Mouse (Mus musculus) Patski (cell line): ENCODE results near the gene Apol8. TPM values are rescaled to one million over a fixed set of nuclear protein-coding genes. Genes with fewer than 3 reads are reported as not detected.

Experiments
- ATAC-seq: fragments of 100-300 bp; one replicate; pipeline ENCODE4 v1.8.0; 2021
- CTCF ChIA-PET: fragments of 350-600 bp; sonication (Branson Sonifier 250); formaldehyde crosslinking; loops from one replicate; lab custom pipeline; 2022; ENCODE audit warnings: inconsistent platforms; lab: Charles Lee
- POLR2A ChIA-PET: fragments of 350-600 bp; sonication (Branson Sonifier 250); formaldehyde crosslinking; loops from one replicate; lab custom pipeline; 2022; ENCODE audit warnings: antibody characterized with exemption, inconsistent platforms; lab: Charles Lee
- DNase-seq: peaks from one replicate; pipeline ENCODE4 v3.0.0-alpha.2; 2011; ENCODE audit warnings: low read depth, low spot score
- H3K27me3 ChIP-seq: fragments of 371-371 bp; one replicate; pipeline ENCODE4 v1.5.1; 2021
- CTCF ChIP-seq: fragments of 100-300 bp; IDR thresholded peaks from one replicate; pipeline ENCODE4 v1.5.1; 2021
- in situ Hi-C: fragments of 300-500 bp; cut with MboI; formaldehyde crosslinking; loops from 3 replicates; pipeline ENCODE4 v1.11.1; 2018; ENCODE audit warnings: low pct_unique_long_range_greater_than_20kb, mixed read lengths
- polyA plus RNA-seq: library from polyadenylated mRNA; unstranded; gene quantifications from one replicate; pipeline ENCODE4 v1.2.3, GENCODE M21; 2021

The Apol8 gene
- polyA plus RNA-seq, 1 experiment from 2014 or later, result 0.37 TPM

DNA sequence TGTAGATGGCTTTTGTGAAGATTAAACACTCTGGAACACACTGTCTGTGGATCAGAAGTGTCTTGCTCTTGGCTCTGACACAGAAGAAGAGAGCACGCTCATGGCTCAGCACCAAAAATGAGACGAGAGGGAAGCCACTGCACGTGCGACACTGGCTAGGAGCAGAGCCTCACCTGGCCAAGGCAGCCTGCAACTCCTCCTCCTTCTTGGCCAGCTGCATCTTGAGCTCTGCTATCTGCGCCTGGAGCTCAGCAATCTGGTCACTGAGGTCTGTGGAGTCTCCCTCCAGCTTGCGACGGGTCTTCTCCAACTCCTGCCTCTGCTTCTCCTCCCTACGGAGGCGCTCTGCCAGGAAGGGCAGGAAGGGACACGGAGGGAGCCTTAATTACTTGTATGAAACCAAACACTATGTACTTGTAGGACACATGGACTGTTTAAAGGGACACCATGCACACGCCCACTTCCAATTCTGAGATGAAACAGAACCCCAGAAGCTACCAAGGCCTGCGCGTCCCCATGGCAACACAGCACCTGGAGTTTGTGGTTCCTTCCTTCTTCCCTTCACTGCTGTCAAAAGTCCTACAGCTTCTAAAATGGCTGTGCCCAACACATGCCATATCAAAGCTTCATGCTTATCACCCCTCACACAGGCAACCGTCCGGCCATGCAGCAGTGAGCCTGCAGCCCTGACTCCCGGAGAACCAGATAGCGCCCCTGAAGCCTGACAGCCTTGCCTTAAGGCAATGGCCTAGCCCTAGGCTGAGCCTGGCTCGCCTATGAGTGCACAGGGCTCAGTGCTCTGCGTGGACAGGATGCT, 16.5 kb upstream of the Apol8 start:
- TF ChIP-seq CTCF, result no peak
- in situ Hi-C loops, result no loop called here
- ChIA-PET POLR2A (interaction anchor here (1.0 to 1.6 kb wide), 2 partner anchors 11 to 66 kb away, joined by 3 to 5 read pairs; no protein-coding TSS in a partner anchor), CTCF (interaction anchor here (0.9 to 1.5 kb wide), 3 partner anchors 8 to 144 kb away, joined by 3 to 6 read pairs (median 4); no protein-coding TSS in a partner anchor)
- no peaks in the 10 kb centered on the region for H3K27me3 ChIP-seq
- ATAC-seq, result no peak
- no peak for DNase-seq

- in situ Hi-C loops, result no loop called here
- DNase-seq, result no peak
- H3K27me3 ChIP-seq, result no peaks in the 10 kb centered on the region
- ATAC-seq, result no peak
- ChIA-PET CTCF (interaction anchor here (1.4 to 1.5 kb wide), 2 partner anchors 8 to 11 kb away, joined by 4 read pairs; no protein-coding TSS in a partner anchor), POLR2A (no interaction called here)
- TF ChIP-seq CTCF, result no peak
Measured at GRCm38 (mm10) chr15:77770942-77771341, 14.1 kb upstream of the Apol8 start.

GRCm38 (mm10) chr15:77770341-77770740, 13.5 kb upstream of the Apol8 start:
- TF ChIP-seq CTCF, result no peak
- ChIA-PET POLR2A (no interaction called here), CTCF (interaction anchor here (1.4 to 1.8 kb wide), 4 partner anchors 8 to 147 kb away, joined by 4 to 6 read pairs (median 4); no protein-coding TSS in a partner anchor)
- ATAC-seq, result no peak
- no peak for DNase-seq
- in situ Hi-C loops, result no loop called here
- no peaks in the 10 kb centered on the region for H3K27me3 ChIP-seq

DNA sequence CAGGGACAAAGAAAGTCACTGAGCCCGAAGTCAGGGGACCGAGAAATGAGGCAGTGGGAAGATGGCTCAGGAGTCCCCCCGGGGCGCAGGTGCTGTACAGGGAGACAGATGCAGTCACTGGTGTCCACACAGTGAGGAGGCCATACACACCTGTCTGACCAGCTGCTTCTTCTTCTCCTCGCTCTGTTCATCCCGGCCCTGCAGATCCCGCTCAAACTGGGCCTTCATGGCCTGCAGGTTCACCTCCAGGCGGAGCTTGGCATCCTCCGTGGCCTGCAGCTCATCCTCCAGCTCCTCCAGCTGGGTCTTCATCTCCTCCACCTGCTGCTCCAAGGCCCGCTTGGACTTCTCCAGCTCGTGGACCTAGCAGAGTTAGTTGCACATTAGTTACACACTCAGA, 10.2 kb upstream of the Apol8 start:
- ATAC-seq, result no peak
- no peaks in the 10 kb centered on the region for H3K27me3 ChIP-seq
- ChIA-PET POLR2A (interaction anchor here (1.1 to 1.2 kb wide), 2 partner anchors 9 to 21 kb away, joined by 4 to 6 read pairs; no protein-coding TSS in a partner anchor), CTCF (interaction anchor here (0.7 to 8.2 kb wide), 5 partner anchors 10 to 151 kb away, joined by 3 to 49 read pairs (median 3); partner anchors contain the start of gene Apol8)
- in situ Hi-C loops, result no loop called here
- no peak for TF ChIP-seq CTCF
- no peak for DNase-seq

- TF ChIP-seq CTCF, result no peak
- ATAC-seq, result no peak
- no peaks in the 10 kb centered on the region for H3K27me3 ChIP-seq
- POLR2A ChIA-PET, result interaction anchor here (0.9 kb wide), 1 partner anchor 16 kb away, joined by 4 read pairs; no protein-coding TSS in a partner anchor
- DNase-seq, result no peak
- CTCF ChIA-PET, result interaction anchor here (1.1 to 8.2 kb wide), 3 partner anchors 9 to 152 kb away, joined by 4 to 49 read pairs (median 8); partner anchors contain the start of gene Apol8
- in situ Hi-C loops, result no loop called here
Measured at GRCm38 (mm10) chr15:77765484-77766093, 8.8 kb upstream of the Apol8 start.

GRCm38 (mm10) chr15:77764391-77765006, 7.7 kb upstream of the Apol8 start:
- DNase-seq (no peak), ATAC-seq (peak; percentile 9)
- TF ChIP-seq CTCF, result no peak
- no peaks in the 10 kb centered on the region for H3K27me3 ChIP-seq
- POLR2A ChIA-PET, result interaction anchor here (1.0 to 1.2 kb wide), 2 partner anchors 17 to 25 kb away, joined by 3 to 4 read pairs; no protein-coding TSS in a partner anchor
- CTCF ChIA-PET, result interaction anchor here (0.9 to 8.2 kb wide), 2 partner anchors 13 to 152 kb away, joined by 3 to 49 read pairs; no protein-coding TSS in a partner anchor
- in situ Hi-C loops, result no loop called here

- CTCF ChIA-PET, result interaction anchor here (0.9 to 8.2 kb wide), 2 partner anchors 14 to 153 kb away, joined by 3 to 49 read pairs; no protein-coding TSS in a partner anchor
- no peak for DNase-seq
- POLR2A ChIA-PET, result interaction anchor here (1.2 kb wide), 1 partner anchor 25 kb away, joined by 3 read pairs; no protein-coding TSS in a partner anchor
- TF ChIP-seq CTCF, result no peak
- in situ Hi-C loops, result no loop called here
- no peak for ATAC-seq
- H3K27me3 ChIP-seq, result no peaks in the 10 kb centered on the region
Measured at GRCm38 (mm10) chr15:77763702-77764101, 6.9 kb upstream of the Apol8 start.

DNA sequence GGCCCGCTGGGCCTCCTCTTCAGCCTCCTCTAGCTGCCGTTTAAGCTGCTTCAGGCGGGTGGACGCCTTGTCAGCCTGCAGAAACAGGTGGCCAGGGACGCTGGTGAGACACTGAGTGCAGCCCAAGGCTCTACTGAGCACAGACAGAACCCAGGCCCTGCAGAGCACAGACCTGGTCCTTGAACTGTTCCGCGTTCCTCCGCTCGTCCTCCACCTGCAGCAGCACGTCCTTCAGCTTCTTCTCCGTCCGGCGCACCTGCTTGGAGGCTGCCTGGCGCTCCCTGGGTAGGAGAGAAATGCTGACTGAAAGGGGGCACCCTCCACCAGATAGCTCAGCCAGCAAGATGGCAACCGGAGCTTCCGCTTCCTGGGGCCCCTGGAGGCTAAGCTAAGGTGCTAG, 6.2 kb upstream of the Apol8 start:
- no peaks in the 10 kb centered on the region for H3K27me3 ChIP-seq
- POLR2A ChIA-PET, result no interaction called here
- DNase-seq (no peak), ATAC-seq (no peak)
- in situ Hi-C loops, result no loop called here
- CTCF ChIA-PET, result interaction anchor here (1.0 to 8.2 kb wide), 4 partner anchors 7 to 18 kb away, joined by 3 to 49 read pairs (median 4); no protein-coding TSS in a partner anchor
- no peak for TF ChIP-seq CTCF

DNA sequence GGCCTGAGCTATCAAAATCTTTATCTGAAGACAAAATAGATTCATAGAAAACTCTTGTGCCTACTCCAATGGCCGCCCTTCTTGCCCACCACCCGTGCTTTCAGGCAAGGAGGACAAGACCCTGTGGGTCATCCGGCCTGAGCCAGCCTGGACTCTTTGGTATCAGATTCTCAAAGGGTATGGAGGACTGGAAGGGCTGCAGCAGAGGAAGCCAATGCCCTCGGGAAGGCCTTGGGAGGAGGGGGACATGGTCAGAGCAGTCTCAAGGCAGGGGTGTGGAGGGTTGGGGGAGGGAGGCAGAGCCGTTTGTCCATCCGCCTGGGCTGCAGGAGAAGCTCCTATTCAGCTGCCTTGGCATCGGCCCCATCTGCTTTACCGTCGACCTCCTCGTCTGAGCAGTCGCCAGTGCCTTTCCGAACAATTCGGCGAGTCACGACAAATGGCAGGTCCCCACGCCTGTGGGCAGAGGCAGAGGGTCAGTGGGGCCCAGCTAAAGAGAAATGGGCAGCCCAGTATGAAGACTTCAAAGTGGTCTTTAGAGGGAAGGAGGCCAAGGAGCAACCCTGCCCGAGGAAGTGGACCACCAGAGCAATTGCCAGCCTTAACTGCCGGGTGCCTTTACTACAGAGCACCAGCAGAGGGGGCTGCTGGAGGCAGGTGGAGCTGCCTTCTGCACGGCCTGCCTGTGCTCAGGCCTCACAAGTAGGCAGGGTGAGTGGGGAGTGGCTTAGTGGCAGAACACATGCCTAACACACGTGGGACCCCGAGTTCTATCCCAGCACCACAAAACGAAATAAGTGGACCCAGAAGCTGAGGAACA, 5.0 kb upstream of the Apol8 start:
- DNase-seq (no peak), ATAC-seq (no peak)
- in situ Hi-C loops, result no loop called here

More for the DNA sequence above, 5.0 kb upstream of the Apol8 start:
- TF ChIP-seq CTCF, result no peak
- CTCF ChIA-PET, result interaction anchor here (0.7 to 8.2 kb wide), 5 partner anchors 9 to 156 kb away, joined by 3 to 49 read pairs (median 4); no protein-coding TSS in a partner anchor
- H3K27me3 ChIP-seq, result no peaks in the 10 kb centered on the region
- POLR2A ChIA-PET, result no interaction called here
